Mouse (Mus musculus): Measurements from ENCODE around the gene Rims4. TPM values are rescaled to one million over a fixed set of nuclear protein-coding genes. Genes with fewer than 3 reads are reported as not detected.

Rims4 gene
- polyA plus RNA-seq, 1 experiment, result 0.05 TPM

DNA sequence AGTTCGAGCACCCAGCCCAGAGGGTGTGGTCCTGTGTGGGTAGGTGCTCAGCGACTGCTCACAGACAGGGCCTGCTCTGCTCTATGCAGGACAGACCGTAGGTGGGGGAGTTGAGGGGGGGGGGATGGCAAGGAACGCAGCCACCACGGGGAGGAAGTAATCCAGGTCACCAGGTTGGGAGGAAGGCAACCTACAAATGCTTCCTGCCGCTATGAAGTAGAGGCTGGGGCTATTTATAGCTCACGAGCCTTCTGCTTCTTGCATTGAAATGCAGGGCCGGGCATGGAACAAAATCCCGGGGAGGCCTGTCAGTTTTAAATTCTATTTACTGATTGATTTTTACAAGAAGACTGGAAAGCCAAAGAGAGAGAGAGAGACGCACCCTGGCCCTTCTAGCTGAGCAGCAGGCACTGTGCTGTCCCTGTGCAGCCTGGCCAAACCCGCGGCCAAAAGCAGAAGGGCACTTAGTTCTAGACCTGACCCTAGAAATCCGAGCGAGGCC lies 18.5 kb downstream of the Rims4 start:
- WGBS, result 47% methylated on average over 14 of the region's 14 CpGs
- H3K36me3 ChIP-seq (ENCODE audit: control insufficient read depth, insufficient read depth, low read length), result no peaks in the 10 kb centered on the region
- TF ChIP-seq POLR2A (IDR thresholded peaks at IDR 0.05; ENCODE audit: low read depth, low read length) (no peak), CTCF (IDR thresholded peaks at IDR 0.05; ENCODE audit: extremely low read depth, insufficient read length, insufficient replicate concordance, low read depth, low read length) (no peak)
- H3K4me3 ChIP-seq (ENCODE audit: low read depth, low read length), result no peak overlapping the region
- H3K27me3 ChIP-seq (ENCODE audit: control insufficient read depth, insufficient read depth, low read length), result no peaks in the 10 kb centered on the region
- no peak overlapping the region for H3K27ac ChIP-seq (ENCODE audit: insufficient read depth, low read depth, low read length)
- H3K4me1 ChIP-seq (ENCODE audit: control insufficient read depth, insufficient read depth, insufficient read length, low read length), result peaks cover 2% of the 10 kb centered on the region; the same call in 1 of the 2 replicates

- WGBS, result 81% methylated on average over 7 of the region's 7 CpGs
These were observed 20.4 kb downstream of the Rims4 start for GRCm38 (mm10) chr2:163897988-163898535.

DNA sequence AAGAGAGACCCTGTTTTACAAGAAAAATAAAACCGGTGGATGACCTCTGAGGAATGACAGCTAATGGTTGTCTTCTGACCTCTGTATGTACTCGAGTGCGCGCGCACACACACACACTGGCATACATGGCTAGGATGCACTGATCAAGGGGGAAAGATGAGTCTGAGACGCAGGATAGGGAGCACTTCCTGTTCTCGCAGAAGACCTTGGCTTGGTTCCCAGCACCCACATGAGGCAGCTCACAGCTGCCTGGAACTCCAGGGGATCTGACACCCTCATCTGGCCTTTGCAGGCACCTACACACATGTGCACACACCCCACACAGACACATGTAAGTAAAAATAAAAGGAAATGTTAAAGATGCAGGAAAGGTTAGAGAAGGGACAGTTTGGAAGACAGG lies 21.5 kb downstream of the Rims4 start:
- whole genome bisulfite sequencing, result 84% methylated on average over 7 of the region's 7 CpGs
- no peak overlapping the region for H3K27ac ChIP-seq (ENCODE audit: insufficient read depth, low read depth, low read length)
- no peaks in the 10 kb centered on the region for H3K27me3 ChIP-seq (ENCODE audit: control insufficient read depth, insufficient read depth, low read length)
- H3K4me1 ChIP-seq (ENCODE audit: control insufficient read depth, insufficient read depth, insufficient read length, low read length), result no peaks in the 10 kb centered on the region
- TF ChIP-seq POLR2A (IDR thresholded peaks at IDR 0.05; ENCODE audit: low read depth, low read length), result no peak
- TF ChIP-seq CTCF (IDR thresholded peaks at IDR 0.05; ENCODE audit: extremely low read depth, insufficient read length, insufficient replicate concordance, low read depth, low read length), result no peak
- no peak overlapping the region for H3K4me3 ChIP-seq (ENCODE audit: low read depth, low read length)
- H3K36me3 ChIP-seq (ENCODE audit: control insufficient read depth, insufficient read depth, low read length), result no peaks in the 10 kb centered on the region

More at GRCm38 (mm10) chr2:163897988-163898535, 20.4 kb downstream of the Rims4 start:
- TF ChIP-seq CTCF (IDR thresholded peaks at IDR 0.05; ENCODE audit: extremely low read depth, insufficient read length, insufficient replicate concordance, low read depth, low read length), result no peak
- no peak for TF ChIP-seq POLR2A (IDR thresholded peaks at IDR 0.05; ENCODE audit: low read depth, low read length)
- Histone ChIP-seq H3K4me3 (ENCODE audit: low read depth, low read length) (no peak overlapping the region), H3K27me3 (ENCODE audit: control insufficient read depth, insufficient read depth, low read length) (no peaks in the 10 kb centered on the region), H3K36me3 (ENCODE audit: control insufficient read depth, insufficient read depth, low read length) (no peaks in the 10 kb centered on the region), H3K27ac (ENCODE audit: insufficient read depth, low read depth, low read length) (no peak overlapping the region), H3K4me1 (ENCODE audit: control insufficient read depth, insufficient read depth, insufficient read length, low read length) (peaks cover 2% of the 10 kb centered on the region; the same call in 1 of the 2 replicates)

DNA sequence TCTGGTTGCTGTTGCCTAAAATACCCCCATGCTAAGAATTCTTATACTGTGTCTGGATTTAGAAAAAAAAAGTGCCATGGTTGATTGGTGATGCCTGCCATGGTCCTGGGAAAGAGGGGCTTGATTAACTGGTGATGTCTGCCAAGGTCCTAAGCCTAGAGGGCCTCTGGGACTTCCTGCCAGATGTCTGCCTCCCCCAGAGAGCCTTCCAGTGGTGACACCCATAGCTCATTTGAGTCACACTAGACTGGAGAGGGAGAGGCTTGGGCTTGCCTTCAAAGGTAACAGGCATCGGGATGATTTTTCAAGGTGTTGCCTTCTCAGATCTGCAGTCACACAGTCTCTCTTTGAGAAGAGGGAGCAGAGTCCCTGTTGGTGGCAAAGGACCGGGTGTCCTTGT lies 23.3 kb downstream of the Rims4 start:
- Histone ChIP-seq H3K27me3 (ENCODE audit: control insufficient read depth, insufficient read depth, low read length) (no peaks in the 10 kb centered on the region), H3K36me3 (ENCODE audit: control insufficient read depth, insufficient read depth, low read length) (no peaks in the 10 kb centered on the region), H3K27ac (ENCODE audit: insufficient read depth, low read depth, low read length) (no peak overlapping the region), H3K4me3 (ENCODE audit: low read depth, low read length) (no peak overlapping the region), H3K4me1 (ENCODE audit: control insufficient read depth, insufficient read depth, insufficient read length, low read length) (no peaks in the 10 kb centered on the region)
- 64% methylated on average over 2 of the region's 2 CpGs for WGBS
- no peak for TF ChIP-seq POLR2A (IDR thresholded peaks at IDR 0.05; ENCODE audit: low read depth, low read length)
- TF ChIP-seq CTCF (IDR thresholded peaks at IDR 0.05; ENCODE audit: extremely low read depth, insufficient read length, insufficient replicate concordance, low read depth, low read length), result no peak

GRCm38 (mm10) chr2:163893446-163894370 lies 24.8 kb downstream of the Rims4 start:
- Histone ChIP-seq H3K27me3 (ENCODE audit: control insufficient read depth, insufficient read depth, low read length) (no peaks in the 10 kb centered on the region), H3K27ac (ENCODE audit: insufficient read depth, low read depth, low read length) (no peak overlapping the region), H3K36me3 (ENCODE audit: control insufficient read depth, insufficient read depth, low read length) (no peaks in the 10 kb centered on the region), H3K4me3 (ENCODE audit: low read depth, low read length) (no peak overlapping the region), H3K4me1 (ENCODE audit: control insufficient read depth, insufficient read depth, insufficient read length, low read length) (no peaks in the 10 kb centered on the region)
- TF ChIP-seq CTCF (IDR thresholded peaks at IDR 0.05; ENCODE audit: extremely low read depth, insufficient read length, insufficient replicate concordance, low read depth, low read length) (no peak), POLR2A (IDR thresholded peaks at IDR 0.05; ENCODE audit: low read depth, low read length) (no peak)
- WGBS, result 69% methylated on average over 7 of the region's 7 CpGs

GRCm38 (mm10) chr2:163891271-163891670 lies 27.2 kb downstream of the Rims4 start:
- WGBS, result 89% methylated on average over 11 of the region's 11 CpGs

DNA sequence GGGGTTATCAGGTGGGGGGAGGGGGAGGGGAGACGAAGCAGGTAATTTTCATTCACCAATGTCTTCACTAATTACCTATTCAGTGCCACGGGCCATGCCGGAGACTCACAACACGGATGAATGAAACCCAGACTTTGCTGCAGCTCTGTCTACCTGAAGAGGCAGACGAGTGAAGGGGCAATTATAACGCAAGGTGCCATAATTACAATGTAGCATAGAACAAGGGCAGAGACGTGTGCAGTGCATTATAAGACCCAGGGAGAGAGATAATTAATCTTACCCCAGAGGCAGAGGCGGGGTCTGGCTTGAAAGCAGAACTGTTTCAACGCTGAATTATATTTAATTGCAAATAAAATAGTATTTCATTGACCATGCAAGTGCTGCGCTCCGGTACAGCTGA lies 27.9 kb downstream of the Rims4 start:
- 73% methylated on average over 11 of the region's 11 CpGs for WGBS
- no peak for TF ChIP-seq POLR2A (IDR thresholded peaks at IDR 0.05; ENCODE audit: low read depth, low read length)
- H3K27me3 ChIP-seq (ENCODE audit: control insufficient read depth, insufficient read depth, low read length), result no peaks in the 10 kb centered on the region
- no peaks in the 10 kb centered on the region for H3K36me3 ChIP-seq (ENCODE audit: control insufficient read depth, insufficient read depth, low read length)
- H3K4me1 ChIP-seq (ENCODE audit: control insufficient read depth, insufficient read depth, insufficient read length, low read length), result no peaks in the 10 kb centered on the region
- H3K27ac ChIP-seq (ENCODE audit: insufficient read depth, low read depth, low read length), result no peak overlapping the region
- no peak overlapping the region for H3K4me3 ChIP-seq (ENCODE audit: low read depth, low read length)

More at GRCm38 (mm10) chr2:163891271-163891670, 27.2 kb downstream of the Rims4 start:
- no peak for TF ChIP-seq POLR2A (IDR thresholded peaks at IDR 0.05; ENCODE audit: low read depth, low read length)
- no peak for TF ChIP-seq CTCF (IDR thresholded peaks at IDR 0.05; ENCODE audit: extremely low read depth, insufficient read length, insufficient replicate concordance, low read depth, low read length)
- H3K4me1 ChIP-seq (ENCODE audit: control insufficient read depth, insufficient read depth, insufficient read length, low read length), result no peaks in the 10 kb centered on the region
- H3K27me3 ChIP-seq (ENCODE audit: control insufficient read depth, insufficient read depth, low read length), result no peaks in the 10 kb centered on the region
- H3K27ac ChIP-seq (ENCODE audit: insufficient read depth, low read depth, low read length), result no peak overlapping the region
- no peaks in the 10 kb centered on the region for H3K36me3 ChIP-seq (ENCODE audit: control insufficient read depth, insufficient read depth, low read length)
- no peak overlapping the region for H3K4me3 ChIP-seq (ENCODE audit: low read depth, low read length)

Data from small intestine, adult 2 months (tissue).